Mouse (Mus musculus) brain, embryonic 18.5 days (tissue): ENCODE results near the gene Gfer.

ENCODE experiments used
- DNase-seq: peaks from one replicate; pipeline ENCODE4 v3.0.0-alpha.2; 2012; ENCODE audit warnings: low read depth, low spot score

Gfer gene

DNA sequence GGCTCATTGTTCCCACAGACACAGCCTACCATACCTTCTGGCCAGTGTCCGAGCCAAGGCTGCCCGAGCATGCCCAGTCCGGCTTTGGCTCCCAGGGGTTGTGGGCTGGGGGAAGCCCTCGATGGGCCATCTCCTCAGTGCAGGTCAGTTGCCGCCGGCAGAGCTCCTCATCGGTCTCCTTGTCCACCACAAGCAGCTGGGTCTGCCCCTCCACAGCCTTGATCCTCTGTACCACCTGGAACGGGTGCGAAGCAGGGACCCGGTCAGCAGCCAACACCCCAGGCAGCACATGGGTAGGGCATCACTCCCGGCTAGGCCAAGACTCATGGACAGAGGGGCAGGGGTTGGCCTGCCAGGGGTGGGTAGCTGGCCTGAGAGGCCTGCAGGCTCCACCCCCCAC is 48.5 kb downstream of the Gfer start:
- no peak for DNase-seq

DNA sequence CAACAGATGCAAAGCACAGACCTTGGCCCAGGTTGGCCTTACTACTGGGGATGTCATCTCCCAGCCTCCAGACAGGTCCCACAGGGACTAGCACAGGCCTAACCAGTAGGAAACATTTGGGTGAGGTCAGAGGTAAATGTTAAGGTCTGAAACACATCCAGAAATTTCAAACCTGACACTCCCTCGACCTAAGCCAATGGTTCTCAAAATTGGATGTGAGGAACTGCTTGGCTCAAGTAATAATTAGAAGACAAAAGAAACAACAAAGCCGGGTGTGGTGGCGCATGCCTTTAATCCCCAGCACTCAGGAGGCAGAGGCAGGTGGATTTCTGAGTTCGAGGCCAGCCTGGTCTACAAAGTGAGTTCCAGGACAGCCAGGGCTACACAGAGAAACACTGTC is 49.6 kb downstream of the Gfer start:
- no peak for DNase-seq

- DNase-seq = no peak
These were observed 50.0 kb downstream of the Gfer start for GRCm38 (mm10) chr17:24645916-24646315.

GRCm38 (mm10) chr17:24644875-24645721 is 50.9 kb downstream of the Gfer start:
- DNase-seq = no peak

DNA sequence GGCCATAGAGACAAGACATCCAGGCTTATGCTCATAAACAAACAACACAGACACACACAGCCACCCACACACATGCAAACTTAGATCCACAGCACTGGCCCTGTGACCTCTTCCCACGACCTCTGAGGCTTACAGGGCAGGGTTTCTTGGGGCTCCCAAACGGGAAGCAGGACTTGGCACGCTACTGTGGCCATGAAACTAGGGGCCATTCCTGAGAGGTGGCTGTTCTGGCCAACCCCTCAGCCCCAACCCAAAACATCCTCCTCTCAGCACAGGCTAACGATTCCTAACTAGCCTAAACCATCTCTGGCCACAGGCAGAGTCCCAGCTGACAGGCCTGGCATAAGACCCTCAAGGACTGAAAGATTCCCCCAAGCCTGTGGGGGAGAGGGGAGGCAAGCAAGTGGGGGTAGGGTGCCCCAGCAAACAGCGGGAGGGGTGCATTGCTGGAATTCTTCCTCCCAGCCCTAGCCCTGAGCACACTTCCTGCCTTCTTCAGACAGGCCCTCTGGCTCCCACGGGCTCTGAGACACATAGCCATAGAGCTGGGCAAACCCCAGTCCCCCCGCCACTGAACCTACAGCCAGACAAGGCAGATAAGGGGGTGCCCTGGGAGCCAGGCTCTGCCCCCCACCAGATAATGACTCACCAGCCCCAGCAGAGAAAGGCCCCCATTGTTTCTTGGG is 51.8 kb downstream of the Gfer start:
- DNase-seq = no peak
